ENCODE assay signal across 8 mouse cellular contexts in genomic region chr9:13296274-13297121, GRCm38 (mm10). TPM values are rescaled to one million over a fixed set of nuclear protein-coding genes. Genes with fewer than 3 reads are reported as not detected.
A peak's percentile ranks its signal among the peaks of the same experiment; 100 is the strongest.
DNase-seq lines count a peak whose midpoint lies in the region; ATAC-seq and TF ChIP-seq lines count a peak whose summit lies in the region.

No protein-coding gene starts in this region.

- peak; percentile 91 for DNase-seq in 3134 (ENCODE audit: extremely low read depth, insufficient read length, low spot score)
- DNase-seq in adrenal gland, postnatal 25 days = peak; percentile 89
- peak; percentile 93 for DNase-seq in embryonic facial prominence, embryonic 11.5 days (ENCODE audit: low spot score)
- peak; percentile 99 for DNase-seq in heart, adult 11 months
- DNase-seq in kidney, adult 18-20 months = peak; percentile 88
- DNase-seq in limb, embryonic 11.5 days (ENCODE audit: low spot score) = peak; percentile 89

- no peaks in the 10 kb centered on the region; the same call in 1 of the 2 replicates for H3K4me1 ChIP-seq in embryonic facial prominence, embryonic 11.5 days (ENCODE audit: control insufficient read depth, insufficient read depth, low read length)
- peaks cover 12% of the 10 kb centered on the region; the same call in 1 of the 2 replicates for H3K4me1 ChIP-seq in limb, embryonic 11.5 days (ENCODE audit: control insufficient read depth, insufficient read depth, low read length)
- peaks cover 45% of the 10 kb centered on the region for H3K4me1 ChIP-seq in midbrain, embryonic 13.5 days (replicated peaks)
- peaks cover 8% of the 10 kb centered on the region for H3K4me1 ChIP-seq in small intestine, adult 2 months (ENCODE audit: control insufficient read depth, insufficient read depth, insufficient read length, low read length)

- H3K4me3 ChIP-seq in embryonic facial prominence, embryonic 11.5 days (ENCODE audit: low read depth, low read length) = peak overlapping the region; percentile 50
- peak overlapping the region; percentile 41 for H3K4me3 ChIP-seq in limb, embryonic 11.5 days (ENCODE audit: low read depth, low read length)
- peak overlapping the region; percentile 59 for H3K4me3 ChIP-seq in midbrain, embryonic 13.5 days (replicated peaks)
- peak overlapping the region; percentile 88 for H3K4me3 ChIP-seq in small intestine, adult 2 months (ENCODE audit: low read depth, low read length)

- peak; percentile 94 for ATAC-seq in embryonic facial prominence, embryonic 11.5 days (replicated peaks; ENCODE audit: insufficient number of reproducible peaks, low FRiP score, low TSS enrichment, low read depth)
- ATAC-seq in limb, embryonic 11.5 days (ENCODE audit: insufficient number of reproducible peaks, low FRiP score, low TSS enrichment, low read depth) = peak; percentile 91
- peak; percentile 92 for ATAC-seq in midbrain, embryonic 13.5 days

- H3K4me2 ChIP-seq in embryonic facial prominence, embryonic 11.5 days (ENCODE audit: low read depth, low read length) = peak overlapping the region; percentile 88
- peak overlapping the region; percentile 88 for H3K4me2 ChIP-seq in limb, embryonic 11.5 days (ENCODE audit: low read depth, severe bottlenecking)
- peak overlapping the region; percentile 85 for H3K4me2 ChIP-seq in midbrain, embryonic 13.5 days (replicated peaks)

- H3K27me3 ChIP-seq in embryonic facial prominence, embryonic 11.5 days (ENCODE audit: control insufficient read depth, insufficient read depth, low read length) = no peaks in the 10 kb centered on the region
- no peaks in the 10 kb centered on the region for H3K27me3 ChIP-seq in limb, embryonic 11.5 days (ENCODE audit: control insufficient read depth, insufficient read depth, low read length)
- H3K27me3 ChIP-seq in midbrain, embryonic 13.5 days = no peaks in the 10 kb centered on the region
- no peaks in the 10 kb centered on the region for H3K27me3 ChIP-seq in small intestine, adult 2 months (ENCODE audit: control insufficient read depth, insufficient read depth, low read length)

- peak overlapping the region; percentile 56; the same call in 1 of the 2 replicates for H3K27ac ChIP-seq in embryonic facial prominence, embryonic 11.5 days (replicated peaks; ENCODE audit: low read depth, low read length)
- H3K27ac ChIP-seq in limb, embryonic 11.5 days (replicated peaks; ENCODE audit: low read depth, low read length) = no peak overlapping the region; the same call in 1 of the 2 replicates
- H3K27ac ChIP-seq in midbrain, embryonic 13.5 days = peak overlapping the region; percentile 83
- H3K27ac ChIP-seq in small intestine, adult 2 months (ENCODE audit: insufficient read depth, low read depth, low read length) = peak overlapping the region; percentile 75

- no peaks in the 10 kb centered on the region for H3K9me3 ChIP-seq in embryonic facial prominence, embryonic 11.5 days (replicated peaks; ENCODE audit: control insufficient read depth, low read length)
- no peaks in the 10 kb centered on the region for H3K9me3 ChIP-seq in limb, embryonic 11.5 days (ENCODE audit: control insufficient read depth, low read length)
- no peaks in the 10 kb centered on the region for H3K9me3 ChIP-seq in midbrain, embryonic 13.5 days

- H3K9ac ChIP-seq in embryonic facial prominence, embryonic 11.5 days (replicated peaks; ENCODE audit: low read length) = peak overlapping the region; percentile 47
- peak overlapping the region; percentile 71 for H3K9ac ChIP-seq in limb, embryonic 11.5 days (ENCODE audit: low read length)
- peak overlapping the region; percentile 74 for H3K9ac ChIP-seq in midbrain, embryonic 13.5 days (replicated peaks)

- peak; percentile 46; the same call in 1 of the 2 replicates for TF ChIP-seq POLR2A in small intestine, adult 2 months (IDR thresholded peaks at IDR 0.05; ENCODE audit: low read depth, low read length)

- peak; percentile 65 for TF ChIP-seq CTCF in small intestine, adult 2 months (IDR thresholded peaks at IDR 0.05; ENCODE audit: extremely low read depth, insufficient read length, insufficient replicate concordance, low read depth, low read length)

- WGBS in embryonic facial prominence, embryonic 11.5 days = under 1% methylated on average over 28 of the region's 28 CpGs
- WGBS in limb, embryonic 11.5 days = under 1% methylated on average over 28 of the region's 28 CpGs
- WGBS in midbrain, embryonic 13.5 days = under 1% methylated on average over 28 of the region's 28 CpGs
- WGBS in small intestine, adult 2 months = under 1% methylated on average over 28 of the region's 28 CpGs

- H3K36me3 ChIP-seq in embryonic facial prominence, embryonic 11.5 days (replicated peaks; ENCODE audit: control insufficient read depth, insufficient read depth, low read depth, low read length) = no peaks in the 10 kb centered on the region
- H3K36me3 ChIP-seq in limb, embryonic 11.5 days (ENCODE audit: control insufficient read depth, insufficient read depth, low read length) = no peaks in the 10 kb centered on the region
- no peaks in the 10 kb centered on the region for H3K36me3 ChIP-seq in midbrain, embryonic 13.5 days
- no peaks in the 10 kb centered on the region for H3K36me3 ChIP-seq in small intestine, adult 2 months (ENCODE audit: control insufficient read depth, insufficient read depth, low read length)

RNA-seq across cellular contexts. Expression of gene Maml2, which starts 1.3 kb away (rescaled TPM):
- total RNA-seq in adrenal gland, postnatal 25 days (2021) = 4.9 and 8.3 TPM in 2 replicates
- polyA plus RNA-seq in embryonic facial prominence, embryonic 11.5 days (2014; fragmentation: Nextera tagmentation; extraction: Ambion mirVana) = 8.6 and 10.5 TPM in 2 replicates
- 9.2 and 9.3 TPM in 2 replicates for polyA plus RNA-seq in limb, embryonic 11.5 days (2014; fragmentation: Nextera tagmentation; extraction: Ambion mirVana)
- 11.0 and 11.5 TPM in 2 replicates for polyA plus RNA-seq in midbrain, embryonic 13.5 days (2015; fragmentation: Nextera tagmentation; extraction: Ambion mirVana)
- polyA plus RNA-seq in small intestine, adult 2 months (2012; rRNA removed) = 1.6 and 2.8 TPM in 2 replicates

RNA-seq across cellular contexts. Expression of gene Ccdc82, which starts 49.7 kb away (rescaled TPM):
- total RNA-seq in adrenal gland, postnatal 25 days (2021) = 17.3 and 19.6 TPM in 2 replicates
- polyA plus RNA-seq in embryonic facial prominence, embryonic 11.5 days (2014; fragmentation: Nextera tagmentation; extraction: Ambion mirVana) = 7.3 and 7.7 TPM in 2 replicates
- polyA plus RNA-seq in limb, embryonic 11.5 days (2014; fragmentation: Nextera tagmentation; extraction: Ambion mirVana) = 5.4 and 6.0 TPM in 2 replicates
- 12.7 and 14.1 TPM in 2 replicates for polyA plus RNA-seq in midbrain, embryonic 13.5 days (2015; fragmentation: Nextera tagmentation; extraction: Ambion mirVana)
- 1.7 and 4.1 TPM in 2 replicates for polyA plus RNA-seq in small intestine, adult 2 months (2012; rRNA removed)

RNA-seq across cellular contexts. Expression of gene Jrkl, which starts 50.9 kb away (rescaled TPM):
- 11.7 and 12.5 TPM in 2 replicates for total RNA-seq in adrenal gland, postnatal 25 days (2021)
- 8.6 and 10.2 TPM in 2 replicates for polyA plus RNA-seq in embryonic facial prominence, embryonic 11.5 days (2014; fragmentation: Nextera tagmentation; extraction: Ambion mirVana)
- polyA plus RNA-seq in limb, embryonic 11.5 days (2014; fragmentation: Nextera tagmentation; extraction: Ambion mirVana) = 6.7 and 7.6 TPM in 2 replicates
- 12.2 and 13.9 TPM in 2 replicates for polyA plus RNA-seq in midbrain, embryonic 13.5 days (2015; fragmentation: Nextera tagmentation; extraction: Ambion mirVana)
- 0.03 and 0.09 TPM in 2 replicates for polyA plus RNA-seq in small intestine, adult 2 months (2012; rRNA removed)
